ENCODE assay signal across 8 mouse cellular contexts in the genomic region with DNA sequence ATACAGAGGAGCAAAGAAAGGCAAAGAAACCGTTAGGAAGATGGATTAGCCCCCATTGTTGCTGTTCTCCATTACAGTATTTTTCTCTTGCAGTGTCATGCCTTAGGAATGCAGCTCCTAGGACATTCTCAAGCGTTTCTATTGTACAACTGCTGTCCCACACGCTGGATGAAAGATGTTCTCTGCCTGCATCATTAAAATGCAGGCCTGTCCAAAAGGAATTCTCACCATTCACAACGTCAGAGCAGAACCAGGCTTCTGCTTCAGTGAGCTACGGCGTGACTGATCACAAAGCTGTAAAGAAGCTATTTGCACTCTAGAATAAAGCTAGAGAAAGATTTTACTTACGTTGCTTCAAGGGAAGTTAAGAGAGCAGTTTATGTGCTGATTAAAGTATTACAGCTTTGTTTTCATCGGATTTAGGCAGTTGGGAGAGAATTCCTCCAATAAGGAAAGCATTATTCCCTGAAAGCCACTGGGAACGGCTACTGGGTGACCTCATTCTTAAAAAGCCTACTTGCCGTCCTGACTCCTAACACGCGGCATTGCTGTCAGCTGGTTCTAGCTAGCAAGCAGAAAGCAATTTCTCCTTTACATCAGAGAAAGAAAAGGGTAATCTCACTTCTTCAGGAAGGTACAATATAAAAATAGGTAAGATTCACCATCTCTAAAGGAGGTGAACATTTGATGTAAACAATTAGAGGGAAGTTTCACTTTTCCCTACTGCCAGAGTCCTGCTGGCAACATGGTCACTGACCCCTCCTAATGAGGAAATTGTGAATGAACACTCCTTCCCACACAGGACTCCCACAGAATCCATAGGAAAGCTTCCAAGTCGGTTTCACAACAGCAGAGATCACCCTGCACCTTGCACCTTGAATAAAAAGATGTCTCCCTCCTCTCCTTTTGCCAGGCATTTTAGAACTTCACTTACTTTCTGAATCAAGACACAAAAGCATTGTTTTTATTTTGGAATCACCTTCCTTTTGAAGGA. TPM values are rescaled to one million over a fixed set of nuclear protein-coding genes. Genes with fewer than 3 reads are reported as not detected.
DNase-seq lines count a peak whose midpoint lies in the region; ATAC-seq and TF ChIP-seq lines count a peak whose summit lies in the region.

No protein-coding gene starts in this region.

- no peaks in the 10 kb centered on the region for H3K27me3 ChIP-seq in lung, postnatal 0 days (replicated peaks; ENCODE audit: insufficient read depth, low read length)
- H3K27me3 ChIP-seq in intestine, embryonic 15.5 days (replicated peaks), result no peaks in the 10 kb centered on the region
- no peaks in the 10 kb centered on the region for H3K27me3 ChIP-seq in stomach, embryonic 15.5 days (replicated peaks)

- intact Hi-C loops in left cerebral cortex, postnatal 14 days (cut with DNase I), result no loop called here

- no peak for ATAC-seq in lung, postnatal 0 days
- peak; percentile 49; the same call in 1 of the 2 replicates for ATAC-seq in intestine, embryonic 15.5 days
- ATAC-seq in stomach, embryonic 15.5 days (ENCODE audit: insufficient read depth, low FRiP score, low read depth), result no peak; the same call in 1 of the 2 replicates

- TF ChIP-seq CTCF in lung, postnatal 0 days (IDR thresholded peaks at IDR 0.05), result no peak

- H3K36me3 ChIP-seq in lung, postnatal 0 days (ENCODE audit: insufficient read depth, low read length), result peaks cover 27% of the 10 kb centered on the region
- peaks cover 5% of the 10 kb centered on the region; the same call in 1 of the 2 replicates for H3K36me3 ChIP-seq in intestine, embryonic 15.5 days
- H3K36me3 ChIP-seq in stomach, embryonic 15.5 days, result peaks cover 11% of the 10 kb centered on the region; the same call in 1 of the 2 replicates

- no peak for TF ChIP-seq EP300 in lung, postnatal 0 days (IDR thresholded peaks at IDR 0.05)

- peak; percentile 14 for DNase-seq in lung, postnatal 0 days (ENCODE audit: low spot score)
- DNase-seq in lung, postnatal 25 days (ENCODE audit: low spot score), result no peak
- DNase-seq in fat pad, adult 2 months (ENCODE audit: extremely low read depth, low read depth, low spot score), result peak; percentile 14
- no peak for DNase-seq in adrenal gland, postnatal 36 days
- DNase-seq in lung, postnatal 36 days, result no peak
- no peak for DNase-seq in left cerebral cortex, postnatal 14 days (ENCODE audit: low spot score in 2 of 2)

- H3K4me3 ChIP-seq in lung, postnatal 0 days (ENCODE audit: low read depth, low read length), result no peak overlapping the region
- H3K4me3 ChIP-seq in intestine, embryonic 15.5 days (replicated peaks), result no peak overlapping the region
- H3K4me3 ChIP-seq in stomach, embryonic 15.5 days (replicated peaks), result no peak overlapping the region

- no peaks in the 10 kb centered on the region for H3K9me3 ChIP-seq in lung, postnatal 0 days (ENCODE audit: low read length)
- H3K9me3 ChIP-seq in intestine, embryonic 15.5 days, result no peaks in the 10 kb centered on the region
- no peaks in the 10 kb centered on the region for H3K9me3 ChIP-seq in stomach, embryonic 15.5 days

- no peaks in the 10 kb centered on the region for H3K4me1 ChIP-seq in lung, postnatal 0 days (ENCODE audit: insufficient read depth, low read depth, low read length)
- H3K4me1 ChIP-seq in intestine, embryonic 15.5 days (replicated peaks), result no peaks in the 10 kb centered on the region
- no peaks in the 10 kb centered on the region for H3K4me1 ChIP-seq in stomach, embryonic 15.5 days

- no peak overlapping the region for H3K27ac ChIP-seq in lung, postnatal 0 days (ENCODE audit: low read length)
- H3K27ac ChIP-seq in intestine, embryonic 15.5 days, result peak overlapping the region; percentile 63
- peak overlapping the region; percentile 52 for H3K27ac ChIP-seq in stomach, embryonic 15.5 days

- 57% methylated on average over 13 of the region's 13 CpGs for WGBS in lung, postnatal 0 days
- 42% methylated on average over 13 of the region's 13 CpGs for WGBS in intestine, embryonic 15.5 days
- WGBS in stomach, embryonic 15.5 days, result 46% methylated on average over 13 of the region's 13 CpGs

- H3K9ac ChIP-seq in lung, postnatal 0 days (replicated peaks; ENCODE audit: low read depth), result no peak overlapping the region
- no peak overlapping the region for H3K9ac ChIP-seq in intestine, embryonic 15.5 days
- no peak overlapping the region for H3K9ac ChIP-seq in stomach, embryonic 15.5 days

- no peak overlapping the region for H3K4me2 ChIP-seq in lung, postnatal 0 days (replicated peaks; ENCODE audit: low read depth, low read length)
- no peak overlapping the region for H3K4me2 ChIP-seq in intestine, embryonic 15.5 days (replicated peaks)
- no peak overlapping the region for H3K4me2 ChIP-seq in stomach, embryonic 15.5 days

RNA-seq across cellular contexts. Expression of a gene that starts 51.9 kb away (rescaled TPM):
- 35.6 and 36.7 TPM in 2 replicates for polyA plus RNA-seq in lung, postnatal 0 days (2015; fragmentation: Nextera tagmentation; extraction: Ambion mirVana)
- polyA plus RNA-seq in intestine, embryonic 15.5 days (2015; fragmentation: Nextera tagmentation; extraction: Ambion mirVana), result 23.3 and 25.5 TPM in 2 replicates
- 31.8 and 39.3 TPM in 2 replicates for polyA plus RNA-seq in stomach, embryonic 15.5 days (2015; fragmentation: Nextera tagmentation; extraction: Ambion mirVana)
- 100 to 1,000 TPM; 129 to 168 TPM for total RNA-seq in adrenal gland, postnatal 36 days (2021)
- 100 to 1,000 TPM; 412 to 453 TPM for total RNA-seq in left cerebral cortex, postnatal 14 days (2021)

Comparison
In these comparisons a context has a peak if more than half of its experiments do, and no peak if none do; other contexts are left out.
1. DNase-seq: peak in lung, postnatal 0 days (single experiment) and fat pad, adult 2 months (single experiment); none in lung, postnatal 25 days (single experiment), adrenal gland, postnatal 36 days (0 of 2), lung, postnatal 36 days (single experiment) and left cerebral cortex, postnatal 14 days (0 of 2).